Mouse (Mus musculus) embryo, embryonic 11.5 days (tissue): Measurements from ENCODE around the gene Arhgap11a.

Source experiments
- DNase-seq: peaks from one replicate; pipeline ENCODE4 v3.0.0-alpha.2; 2012; ENCODE audit warnings: low read depth, low spot score

Gene Arhgap11a

GRCm38 (mm10) chr2:113817681-113818606 is 30.5 kb downstream of the Arhgap11a start:
- no peak for DNase-seq

GRCm38 (mm10) chr2:113807640-113808039 is 40.8 kb downstream of the Arhgap11a start:
- peak; percentile 65 for DNase-seq

GRCm38 (mm10) chr2:113806851-113807577 is 41.4 kb downstream of the Arhgap11a start:
- no peak for DNase-seq

- DNase-seq, result no peak
These were observed 42.7 kb downstream of the Arhgap11a start for GRCm38 (mm10) chr2:113805765-113806164.

- no peak for DNase-seq
These were observed 44.7 kb downstream of the Arhgap11a start for GRCm38 (mm10) chr2:113803753-113804152.

GRCm38 (mm10) chr2:113800846-113801245 is 47.6 kb downstream of the Arhgap11a start:
- DNase-seq, result no peak

GRCm38 (mm10) chr2:113798605-113799004 is 49.9 kb downstream of the Arhgap11a start:
- no peak for DNase-seq

- no peak for DNase-seq
These were observed 53.3 kb downstream of the Arhgap11a start for GRCm38 (mm10) chr2:113795186-113795585.

GRCm38 (mm10) chr2:113793521-113793920 is 54.9 kb downstream of the Arhgap11a start:
- no peak for DNase-seq

GRCm38 (mm10) chr2:113788821-113789387 is 59.6 kb downstream of the Arhgap11a start:
- no peak for DNase-seq

GRCm38 (mm10) chr2:113787882-113788281 is 60.6 kb downstream of the Arhgap11a start:
- DNase-seq, result no peak

GRCm38 (mm10) chr2:113784851-113785250 is 63.6 kb downstream of the Arhgap11a start:
- no peak for DNase-seq

GRCm38 (mm10) chr2:113781521-113781920 is 66.9 kb downstream of the Arhgap11a start:
- no peak for DNase-seq
